Mouse (Mus musculus) embryonic fibroblast, embryonic 13.5 days (primary cell): ENCODE measurements at regions not wholly inside any gene's neighbourhood (a gene's known extent, or its start where the extent isn't known, plus 50 kb on each side); places are given as distances from the start of the nearest gene placed in this dataset.

Experiments used
- CTCF ChIP-seq: IDR thresholded peaks from 2 replicates; pipeline ENCODE4 v1.5.1; 2011; ENCODE audit warnings: mild to moderate bottlenecking, control low read depth, low read length, moderate library complexity, borderline replicate concordance; ENCODE audit not compliant: insufficient read depth
- POLR2A ChIP-seq: IDR thresholded peaks from 2 replicates; pipeline ENCODE4 v1.6.1; 2011; ENCODE audit warnings: low read depth, mild to moderate bottlenecking, control low read depth, low read length, moderate library complexity

GRCm38 (mm10) chr8:34748521-34748920 lies 637.0 kb upstream of the Gm10131 start:
- TF ChIP-seq POLR2A (no peak), CTCF (no peak)
